Mouse (Mus musculus) granulocyte monocyte progenitor cell, adult 5-6 weeks (primary cell): ENCODE measurements around the gene 4930519G04Rik. TPM values are rescaled to one million over a fixed set of nuclear protein-coding genes. Genes with fewer than 3 reads are reported as not detected.
A peak's percentile ranks its signal among the peaks of the same experiment; 100 is the strongest.
"Not testable (repeated sequence)": the region's sequence is repeated elsewhere in the genome, so short reads cannot be mapped to it uniquely, and the experiment has no call there.

Experiments used
- ATAC-seq: replicated peaks from 2 replicates; pipeline ENCODE4 v1.8.0; 2016; ENCODE audit warnings: mild to moderate bottlenecking, moderate TSS enrichment, inconsistent platforms; ENCODE audit not compliant: poor library complexity, severe bottlenecking
- total RNA-seq, 2 experiments: library from RNA; stranded (forward) in 1 of 2; stranded (reverse) in 1 of 2; fragments of 200-712, 200-1000 nt in 1 of 2; fragments of >200 nt in 1 of 2; fragmentation: Nextera tagmentation in 1 of 2; gene quantifications; 2 replicates each; pipeline ENCODE4 v1.2.3; 2014 to 2017

Gene 4930519G04Rik
- total RNA-seq, 2 experiments from 2014 or later: 1.6 TPM; not detected in 1

- ATAC-seq: no peak
Observed at GRCm38 (mm10) chr5:114898857-114899256, 45.4 kb downstream of the 4930519G04Rik start.

- ATAC-seq: peak; percentile 81
Observed at GRCm38 (mm10) chr5:114902413-114902812, 48.9 kb downstream of the 4930519G04Rik start.

GRCm38 (mm10) chr5:114908598-114909305 is 55.3 kb downstream of the 4930519G04Rik start:
- no peak for ATAC-seq

DNA sequence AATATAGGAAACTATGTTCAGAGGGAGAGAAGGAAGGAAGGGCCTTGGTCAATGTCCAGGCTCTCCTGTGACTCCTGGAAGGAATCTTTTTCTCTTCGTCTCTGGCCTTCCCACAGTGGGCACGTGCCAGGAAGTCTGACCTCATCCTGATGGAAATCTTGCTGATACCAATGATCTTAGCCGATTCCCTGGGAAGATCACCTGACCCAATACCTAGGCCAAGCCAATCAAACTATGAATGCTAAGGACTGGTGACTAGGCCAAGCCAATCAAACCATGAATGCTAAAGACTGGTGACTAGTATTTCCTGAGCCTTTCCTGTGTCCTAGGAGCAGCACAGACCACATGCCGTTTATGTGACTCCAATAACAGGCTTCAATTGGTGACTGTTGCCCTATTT is 60.2 kb downstream of the 4930519G04Rik start:
- no peak for ATAC-seq

GRCm38 (mm10) chr5:114914855-114915254 is 61.4 kb downstream of the 4930519G04Rik start:
- no peak for ATAC-seq

GRCm38 (mm10) chr5:114915854-114916253 is 62.4 kb downstream of the 4930519G04Rik start:
- peak; percentile 58 for ATAC-seq

- peak; percentile 67 for ATAC-seq
Observed at GRCm38 (mm10) chr5:114916777-114917176, 63.3 kb downstream of the 4930519G04Rik start.

GRCm38 (mm10) chr5:114917357-114917756 is 63.9 kb downstream of the 4930519G04Rik start:
- ATAC-seq: not testable (repeated sequence)

DNA sequence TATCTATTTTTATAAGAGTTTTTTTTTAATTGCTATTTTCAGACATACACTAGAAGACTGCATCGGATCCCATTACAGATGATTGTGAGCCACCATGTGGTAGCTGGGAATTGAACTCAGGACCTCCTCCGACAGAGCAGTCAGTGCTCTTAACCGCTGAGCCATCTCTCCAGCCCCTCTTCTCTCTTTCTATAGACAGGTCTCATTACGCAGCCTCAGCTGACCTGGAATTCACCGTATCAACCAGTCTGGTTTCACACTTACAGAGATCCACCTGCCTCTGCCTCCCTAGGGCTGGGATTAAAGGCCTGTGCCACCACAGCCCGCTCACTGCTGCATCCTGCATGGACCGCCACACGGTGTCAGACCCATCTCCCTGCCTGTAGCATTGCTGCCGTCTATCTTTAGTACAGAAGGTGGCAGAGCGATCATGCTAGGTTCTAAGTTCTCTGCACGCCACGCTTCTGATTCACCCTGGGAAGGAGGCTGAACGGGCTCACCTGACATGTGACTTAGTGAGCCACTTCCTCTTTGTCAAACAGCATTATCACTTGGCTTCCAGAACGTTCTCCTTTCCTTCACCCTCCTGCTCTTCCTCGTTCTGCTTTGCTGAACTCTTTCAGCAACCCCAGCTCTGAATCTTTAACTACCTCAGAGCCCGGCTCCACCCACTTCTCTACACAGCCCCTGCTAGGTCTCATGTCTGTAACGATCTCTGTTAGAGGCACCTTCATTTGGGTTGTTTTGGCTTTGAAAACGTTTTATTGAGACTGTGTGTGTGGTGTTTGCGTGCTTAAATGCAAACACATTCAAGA is 68.3 kb downstream of the 4930519G04Rik start:
- peak; percentile 88 for ATAC-seq

DNA sequence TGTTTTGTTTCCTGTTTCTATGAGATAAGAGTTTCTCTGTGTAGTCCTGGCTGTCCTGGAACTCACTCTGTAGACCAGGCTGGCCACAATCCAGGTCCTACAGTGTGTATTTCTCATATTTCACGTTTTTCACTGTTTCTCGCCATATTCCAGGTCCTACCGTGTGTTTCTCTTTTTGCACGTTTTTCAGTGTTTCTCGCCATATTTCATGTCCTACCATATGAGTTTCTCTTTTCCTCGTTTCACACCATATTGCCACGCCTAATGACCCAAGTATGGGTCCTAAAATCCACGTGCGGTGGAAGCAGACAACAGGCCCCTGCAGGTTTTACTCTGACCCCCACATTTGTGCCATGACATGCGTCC is 68.9 kb downstream of the 4930519G04Rik start:
- ATAC-seq: peak; percentile 25

DNA sequence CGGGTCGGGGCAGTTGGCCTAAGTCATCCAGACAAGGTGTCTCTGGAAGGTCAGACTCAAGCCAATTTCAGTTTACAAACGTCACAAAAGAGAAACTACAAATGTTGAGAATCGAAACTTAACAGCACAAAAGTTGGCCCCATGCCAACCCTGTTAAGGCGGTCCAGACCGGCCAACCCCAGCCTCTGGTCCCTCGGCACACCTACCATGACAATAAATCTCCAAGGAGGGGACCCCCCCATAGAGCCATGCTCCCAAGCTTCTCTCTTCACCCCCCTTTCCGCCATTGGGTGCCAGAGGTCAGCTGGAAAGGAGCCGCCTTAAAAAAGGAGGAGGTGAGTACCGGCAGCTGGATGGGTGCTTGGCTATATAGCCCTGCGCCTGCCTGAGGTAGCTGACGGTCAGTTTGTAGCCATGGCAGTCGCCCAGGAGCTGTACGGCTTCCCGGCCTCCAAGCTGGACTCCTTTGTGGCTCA is 69.6 kb downstream of the 4930519G04Rik start, which contains the start of gene Oasl1:
TSS of gene Oasl1 (plus strand) at position 243 of the 476 bp plus-strand sequence.
- ATAC-seq: peak; percentile 33

- no peak for ATAC-seq
Observed at GRCm38 (mm10) chr5:114926153-114926684, 72.8 kb downstream of the 4930519G04Rik start.

DNA sequence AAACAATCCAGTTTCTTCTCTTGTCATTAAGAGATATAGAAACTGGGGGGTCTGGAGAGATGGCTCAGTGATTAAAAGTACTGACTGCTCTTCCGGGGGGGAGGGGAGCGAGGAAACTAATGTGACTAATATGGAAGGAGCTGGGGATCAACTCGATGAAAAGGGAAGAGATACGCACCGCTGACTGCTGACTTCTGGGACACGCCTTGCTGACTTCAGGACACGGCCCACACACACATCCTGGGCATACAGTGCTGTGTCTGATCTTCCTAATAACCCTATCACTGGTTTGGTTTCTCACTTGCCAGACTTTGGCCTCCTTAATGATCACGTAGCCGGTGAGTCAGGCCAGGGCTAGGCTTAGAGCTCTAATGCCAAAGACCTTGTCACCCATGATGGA is 73.3 kb downstream of the 4930519G04Rik start:
- no peak for ATAC-seq

- ATAC-seq: no peak
Observed at GRCm38 (mm10) chr5:114931626-114932025, 78.2 kb downstream of the 4930519G04Rik start.

DNA sequence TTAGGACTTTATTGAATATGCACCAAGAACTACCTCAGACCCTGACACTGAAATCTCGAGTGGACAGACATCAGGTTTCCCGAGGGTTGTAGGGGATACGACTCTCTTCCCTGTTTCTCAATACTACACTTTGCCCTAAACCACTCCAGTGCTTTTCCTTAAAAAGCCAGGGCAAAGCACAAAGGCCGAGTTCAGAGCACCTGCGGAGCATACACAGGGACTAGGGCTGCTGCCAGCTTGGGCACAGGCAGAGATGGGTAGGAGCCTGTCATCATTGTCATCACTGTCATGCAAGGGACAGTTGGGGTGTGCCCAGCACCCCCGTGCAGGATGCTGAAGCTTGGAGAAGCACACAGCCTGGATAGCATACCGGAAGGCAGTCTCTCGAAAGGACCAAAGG is 79.7 kb downstream of the 4930519G04Rik start:
- ATAC-seq: no peak

Other genes with a start within 250 kb of the 4930519G04Rik start
- 0.43 and 4.2 TPM in 2 replicates for gene Trpv4, start 195.2 kb upstream of the 4930519G04Rik start, total RNA-seq (2014; fragmentation: Nextera tagmentation)
- gene Trpv4, start 195.2 kb upstream of the 4930519G04Rik start, total RNA-seq (2017): 0.26 and 0.82 TPM in 2 replicates
- gene Gltp, start 162.7 kb upstream of the 4930519G04Rik start, total RNA-seq (2014; fragmentation: Nextera tagmentation): 85.6 and 87.2 TPM in 2 replicates
- 21.8 and 30.8 TPM in 2 replicates for gene Gltp, start 162.7 kb upstream of the 4930519G04Rik start, total RNA-seq (2017)
- 6.0 and 25.2 TPM in 2 replicates for gene Tchp, start 145.9 kb upstream of the 4930519G04Rik start, total RNA-seq (2014; fragmentation: Nextera tagmentation)
- gene Tchp, start 145.9 kb upstream of the 4930519G04Rik start, total RNA-seq (2017): 9.8 and 12.6 TPM in 2 replicates
- gene Ankrd13a, start 79.0 kb upstream of the 4930519G04Rik start, total RNA-seq (2014; fragmentation: Nextera tagmentation): 271 and 278 TPM in 2 replicates
- 310 and 331 TPM in 2 replicates for gene Ankrd13a, start 79.0 kb upstream of the 4930519G04Rik start, total RNA-seq (2017)
- 113 and 128 TPM in 2 replicates for gene Git2, start 78.1 kb upstream of the 4930519G04Rik start, total RNA-seq (2014; fragmentation: Nextera tagmentation)
- 77.9 and 117 TPM in 2 replicates for gene Git2, start 78.1 kb upstream of the 4930519G04Rik start, total RNA-seq (2017)
- 44.4 and 76.8 TPM in 2 replicates for gene 1500011B03Rik, start 30.2 kb upstream of the 4930519G04Rik start, total RNA-seq (2014; fragmentation: Nextera tagmentation)
- 44.0 and 57.4 TPM in 2 replicates for gene 1500011B03Rik, start 30.2 kb upstream of the 4930519G04Rik start, total RNA-seq (2017)
- gene Gm9936, start 5.0 kb downstream of the 4930519G04Rik start, total RNA-seq (2014; fragmentation: Nextera tagmentation): not detected in 2 replicates
- gene Gm9936, start 5.0 kb downstream of the 4930519G04Rik start, total RNA-seq (2017): not detected in 2 replicates
- 6.7 and 10.4 TPM in 2 replicates for gene Oasl2, start 43.3 kb downstream of the 4930519G04Rik start, total RNA-seq (2014; fragmentation: Nextera tagmentation)
- 4.7 and 7.6 TPM in 2 replicates for gene Oasl2, start 43.3 kb downstream of the 4930519G04Rik start, total RNA-seq (2017)
- 5.2 and 5.4 TPM in 2 replicates for gene Oasl1, start 69.6 kb downstream of the 4930519G04Rik start, total RNA-seq (2014; fragmentation: Nextera tagmentation)
- gene Oasl1, start 69.6 kb downstream of the 4930519G04Rik start, total RNA-seq (2017): 0.73 and 1.8 TPM in 2 replicates
- 9.0 and 12.3 TPM in 2 replicates for gene 2210016L21Rik, start 88.5 kb downstream of the 4930519G04Rik start, total RNA-seq (2014; fragmentation: Nextera tagmentation)
- 10.7 and 14.2 TPM in 2 replicates for gene 2210016L21Rik, start 88.5 kb downstream of the 4930519G04Rik start, total RNA-seq (2017)
- not detected in 2 replicates for gene Hnf1a, start 117.4 kb downstream of the 4930519G04Rik start, total RNA-seq (2014; fragmentation: Nextera tagmentation)
- not detected in 2 replicates for gene Hnf1a, start 117.4 kb downstream of the 4930519G04Rik start, total RNA-seq (2017)
- gene Sppl3, start 157.5 kb downstream of the 4930519G04Rik start, total RNA-seq (2014; fragmentation: Nextera tagmentation): 42.8 and 43.9 TPM in 2 replicates
- 21.7 and 26.5 TPM in 2 replicates for gene Sppl3, start 157.5 kb downstream of the 4930519G04Rik start, total RNA-seq (2017)
- not detected in 2 replicates for gene Gm10401, start 244.6 kb downstream of the 4930519G04Rik start, total RNA-seq (2014; fragmentation: Nextera tagmentation)
- 0.26 TPM in 1 of 2 replicates, not detected in the other for gene Gm10401, start 244.6 kb downstream of the 4930519G04Rik start, total RNA-seq (2017)